Mouse (Mus musculus) ES-CJ7 (cell line): ENCODE results near the gene Tctn3.

Experiments
- DNase-seq: peaks from one replicate; pipeline ENCODE4 v3.0.0; 2011; ENCODE audit warnings: low read depth, low spot score

Tctn3 gene

DNA sequence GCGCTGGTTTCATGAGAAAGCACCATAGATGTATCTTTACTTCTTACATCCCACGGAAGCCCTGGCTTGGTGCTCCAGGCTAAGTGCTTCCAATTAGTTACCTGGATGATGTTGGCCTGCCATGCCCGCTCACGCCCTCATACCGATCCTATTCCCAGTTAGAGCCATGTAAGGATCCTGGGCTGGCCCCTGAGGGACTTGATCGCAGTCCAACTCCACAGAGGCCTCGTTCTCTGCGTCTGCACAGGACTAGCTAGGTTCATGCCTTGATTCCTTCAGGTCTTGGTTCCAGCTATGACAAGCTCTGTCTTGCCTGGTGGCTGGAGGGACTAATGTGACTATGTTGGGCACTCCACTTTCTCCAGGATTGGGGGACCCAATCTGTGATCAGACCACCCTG lies 56.9 kb downstream of the Tctn3 start:
- no peak for DNase-seq

DNA sequence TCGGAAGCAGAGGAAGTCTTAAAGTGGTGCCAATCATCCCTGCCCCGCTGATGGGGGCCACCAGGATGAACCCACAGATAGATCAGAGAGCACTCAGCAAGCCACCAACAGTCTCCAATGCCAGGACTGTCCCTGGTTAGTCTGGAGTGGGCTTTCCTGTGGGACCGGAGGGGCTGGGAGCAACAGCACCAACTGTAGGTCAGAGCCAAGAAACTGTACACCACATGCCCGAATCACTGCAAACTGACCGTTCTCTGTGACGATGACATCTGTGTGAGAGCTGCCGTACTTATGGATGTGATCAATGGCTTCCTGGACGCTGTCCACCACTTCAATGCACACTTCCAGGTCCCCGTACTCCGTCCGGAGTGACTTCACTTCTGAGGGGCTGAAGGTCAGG lies 57.7 kb downstream of the Tctn3 start:
- no peak for DNase-seq

DNA sequence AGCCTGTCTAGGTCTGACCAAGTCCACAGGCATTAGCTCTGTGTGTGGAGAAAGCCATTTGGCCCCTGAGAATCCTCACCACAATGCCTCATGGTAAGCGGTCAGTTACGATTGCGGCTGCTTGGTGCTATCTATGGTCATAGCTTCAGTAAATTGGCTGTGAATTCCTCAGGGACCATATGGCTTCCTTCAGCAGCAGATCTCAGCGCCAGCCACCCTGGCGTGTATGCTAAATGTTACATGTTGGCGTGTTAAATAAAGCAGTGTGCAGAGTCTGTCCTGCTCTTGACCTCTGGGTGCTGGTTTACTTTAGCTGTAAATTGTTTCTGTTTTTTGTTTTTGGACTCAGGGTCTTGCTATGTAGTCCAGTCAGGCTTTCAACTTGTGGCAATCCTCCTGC lies 58.2 kb downstream of the Tctn3 start:
- no peak for DNase-seq

DNA sequence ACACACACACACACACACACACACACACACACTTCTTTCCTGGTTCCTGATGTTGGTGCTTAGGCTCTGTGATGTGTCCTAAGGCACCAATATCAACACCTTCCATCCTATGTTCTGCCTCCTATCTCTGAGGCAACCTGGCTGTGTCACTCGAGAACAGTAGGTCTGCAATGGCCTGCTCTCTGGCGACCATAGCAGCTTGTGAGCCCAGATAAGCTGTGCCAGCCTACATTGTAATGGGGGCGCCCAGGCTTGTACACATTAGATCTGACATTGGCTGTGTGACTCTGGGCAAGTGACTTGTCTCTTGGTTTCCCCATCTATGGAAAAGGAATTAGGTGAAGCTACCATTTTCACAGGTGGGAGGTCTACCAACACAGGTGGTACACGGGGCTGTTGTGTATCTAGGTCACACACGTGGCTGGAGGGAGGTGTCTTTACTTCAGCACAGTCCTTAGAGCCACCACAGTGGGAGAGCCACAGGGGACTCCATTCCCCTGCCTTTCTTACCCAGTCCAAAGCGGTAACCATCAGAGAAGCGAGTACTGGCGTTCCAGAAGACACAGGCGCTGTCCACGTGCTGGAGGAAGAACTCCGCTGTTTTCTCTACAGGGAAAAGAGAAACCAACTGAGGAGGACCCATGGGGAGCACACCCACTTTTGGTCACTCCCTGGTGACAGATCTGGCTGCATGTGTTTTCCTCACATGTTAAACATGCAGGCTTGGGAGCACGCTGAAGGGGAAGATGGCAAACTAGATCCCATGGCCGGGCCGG lies 58.8 kb downstream of the Tctn3 start:
- no peak for DNase-seq

DNA sequence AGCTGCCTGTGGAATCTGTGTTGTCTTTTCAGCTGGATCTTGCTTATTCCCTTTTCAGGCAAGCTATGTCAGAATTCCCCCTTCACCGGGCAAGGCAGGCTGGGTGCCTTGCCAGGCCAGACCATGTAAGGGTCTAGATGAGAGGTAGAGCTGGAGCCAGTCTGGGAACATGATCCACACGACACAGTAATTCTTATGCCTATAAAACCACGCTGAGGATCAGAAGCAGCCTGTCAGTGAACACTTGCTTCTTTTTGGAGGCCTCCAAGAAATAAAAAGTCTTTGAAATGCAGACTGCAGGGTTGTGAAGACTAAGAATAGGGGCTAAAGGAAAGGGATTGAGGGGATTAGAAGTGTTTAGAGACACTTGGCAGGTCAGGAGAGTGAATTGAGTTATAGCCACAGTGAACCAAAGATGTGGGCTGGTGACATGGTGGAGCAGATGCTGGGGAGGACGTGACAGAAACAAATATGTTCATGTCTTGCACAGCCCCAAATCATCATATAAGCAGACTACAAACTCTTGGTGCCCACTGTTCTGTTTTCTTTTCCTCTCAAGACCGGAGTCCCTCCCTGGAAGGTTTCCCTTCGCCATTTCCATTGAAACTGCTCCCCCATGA lies 62.4 kb downstream of the Tctn3 start:
- DNase-seq = no peak

DNA sequence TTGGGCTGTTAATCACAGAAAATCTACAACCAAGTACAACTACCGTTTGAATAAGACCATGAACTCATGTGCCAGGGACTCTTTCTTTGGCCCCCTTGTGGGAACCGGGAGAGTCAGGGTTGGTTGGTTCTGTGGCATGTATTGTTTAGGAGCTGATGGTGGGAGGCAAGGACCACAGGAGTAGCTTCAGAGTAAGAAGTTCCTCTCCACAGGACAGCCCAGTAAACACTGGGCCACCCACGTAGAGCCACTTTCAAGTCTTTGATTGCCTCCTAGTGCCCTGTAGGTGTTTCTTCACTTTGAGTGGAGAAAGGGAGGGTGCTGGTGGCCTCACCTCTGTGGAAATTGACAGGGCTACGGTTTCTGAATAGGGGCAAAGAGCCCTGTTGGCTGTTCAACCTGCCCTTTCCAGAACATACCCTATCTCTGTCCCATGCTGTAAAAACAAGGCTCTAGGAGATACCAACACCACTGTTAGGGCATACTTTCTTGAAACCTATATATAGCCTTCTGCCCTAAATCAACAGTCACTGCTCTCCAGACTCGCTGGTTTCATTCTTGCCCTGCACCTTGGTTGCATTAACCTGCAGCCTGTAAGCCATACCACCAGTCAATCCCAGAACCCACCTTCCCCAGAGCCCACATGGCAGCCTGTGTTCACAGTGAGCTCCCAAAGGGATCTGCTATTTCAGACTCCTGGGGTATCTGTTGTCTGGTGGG lies 63.1 kb downstream of the Tctn3 start:
- peak; percentile 59 for DNase-seq

DNA sequence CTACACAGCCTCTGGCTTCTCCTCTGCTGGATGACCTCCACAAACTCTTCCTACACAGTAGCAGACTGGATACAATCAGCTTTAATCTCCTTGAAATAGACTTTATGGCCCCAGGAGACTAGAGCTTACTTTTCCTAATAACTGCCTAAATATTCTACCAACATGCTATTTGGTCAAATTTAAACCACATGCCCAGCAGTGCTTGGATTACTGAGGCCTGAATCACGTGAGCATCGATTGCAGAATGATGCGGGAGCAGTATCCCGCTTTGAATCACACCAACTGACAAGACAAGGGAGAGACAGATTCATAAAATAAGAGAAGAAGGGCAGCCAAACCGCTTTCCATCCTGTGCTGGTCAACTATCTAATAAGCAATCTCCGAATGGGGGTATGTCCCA lies 63.6 kb downstream of the Tctn3 start:
- no peak for DNase-seq
